Mouse (Mus musculus) neural tube, embryonic 12.5 days (tissue): ENCODE results near the gene Sv2b. TPM values are rescaled to one million over a fixed set of nuclear protein-coding genes. Genes with fewer than 3 reads are reported as not detected.
A peak's percentile ranks its signal among the peaks of the same experiment; 100 is the strongest.

Experiments used
- ATAC-seq: fragments of 200-750 bp; cut with Nextera tagmentation; 2 replicates; pipeline ENCODE4 v1.8.0; 2017; ENCODE audit warnings: low read depth, mild to moderate bottlenecking, moderate TSS enrichment, moderate library complexity; ENCODE audit not compliant: low FRiP score
- H3K27ac ChIP-seq: fragments of 300-500 bp; sonication (generic); 2 replicates; pipeline ENCODE4 v1.5.1; 2016
- H3K27me3 ChIP-seq: fragments of 300-500 bp; sonication (generic); replicated peaks from 2 replicates; pipeline ENCODE4 v1.6.1; 2016; ENCODE audit warnings: mild to moderate bottlenecking
- H3K36me3 ChIP-seq: fragments of 300-500 bp; sonication (generic); 2 replicates; pipeline ENCODE4 v1.6.1; 2016; ENCODE audit warnings: mild to moderate bottlenecking
- H3K4me1 ChIP-seq: fragments of 300-500 bp; sonication (generic); 2 replicates; pipeline ENCODE4 v1.6.1; 2016
- H3K4me2 ChIP-seq: fragments of 300-500 bp; sonication (generic); replicated peaks from 2 replicates; pipeline ENCODE4 v1.6.1; 2016; ENCODE audit warnings: mild to moderate bottlenecking
- H3K4me3 ChIP-seq: fragments of 300-500 bp; sonication (generic); 2 replicates; pipeline ENCODE4 v1.5.1; 2016
- H3K9ac ChIP-seq: fragments of 300-500 bp; sonication (generic); 2 replicates; pipeline ENCODE4 v1.6.1; 2016; ENCODE audit warnings: mild to moderate bottlenecking
- H3K9me3 ChIP-seq: fragments of 300-500 bp; sonication (generic); 2 replicates; pipeline ENCODE4 v1.6.1; 2016; ENCODE audit warnings: mild to moderate bottlenecking
- WGBS: fragments of 180-500 bp; shearing (Covaris S2); methylation state at CpG from one replicate; pipeline ENCODE4 v1.1.7; 2016; 5-methylcytosine and 5-hydroxymethylcytosine counted together
- polyA plus RNA-seq: library from polyadenylated mRNA; unstranded; fragments of >200 nt; fragmentation: Nextera tagmentation; extraction: Ambion mirVana; gene quantifications from 2 replicates; pipeline ENCODE4 v1.2.1, GENCODE M21; 2016

Gene Sv2b
- polyA plus RNA-seq, 1 experiment from 2014 or later = 7.3 TPM

GRCm38 (mm10) chr7:75118022-75118673 is 190.9 kb downstream of the Sv2b start:
- Histone ChIP-seq H3K27ac (no peak overlapping the region), H3K36me3 (no peaks in the 10 kb centered on the region), H3K4me3 (peak overlapping the region; percentile 5; the same call in 1 of the 2 replicates), H3K4me2 (peak overlapping the region; percentile 56), H3K9me3 (no peaks in the 10 kb centered on the region), H3K4me1 (no peaks in the 10 kb centered on the region), H3K9ac (no peak overlapping the region), H3K27me3 (no peaks in the 10 kb centered on the region)
- peak; percentile 65; the same call in 1 of the 2 replicates for ATAC-seq
- WGBS = 50% methylated on average over 7 of the region's 7 CpGs

- Histone ChIP-seq H3K4me1 (no peaks in the 10 kb centered on the region), H3K9ac (no peak overlapping the region), H3K4me2 (no peak overlapping the region), H3K4me3 (no peak overlapping the region), H3K9me3 (no peaks in the 10 kb centered on the region), H3K27me3 (no peaks in the 10 kb centered on the region), H3K36me3 (no peaks in the 10 kb centered on the region), H3K27ac (no peak overlapping the region)
- WGBS = 12% methylated on average over 6 of the region's 6 CpGs
- no peak for ATAC-seq
Observed at GRCm38 (mm10) chr7:75110689-75111088, 198.4 kb downstream of the Sv2b start.

GRCm38 (mm10) chr7:75107441-75107840 is 201.6 kb downstream of the Sv2b start:
- Histone ChIP-seq H3K4me3 (no peak overlapping the region), H3K9ac (no peak overlapping the region), H3K9me3 (no peaks in the 10 kb centered on the region), H3K36me3 (no peaks in the 10 kb centered on the region), H3K27me3 (no peaks in the 10 kb centered on the region), H3K4me1 (no peaks in the 10 kb centered on the region), H3K4me2 (no peak overlapping the region), H3K27ac (no peak overlapping the region)
- no peak for ATAC-seq

GRCm38 (mm10) chr7:75103900-75104299 is 205.2 kb downstream of the Sv2b start:
- WGBS = 62% methylated on average over 1 of the region's 1 CpGs
- Histone ChIP-seq H3K27me3 (no peaks in the 10 kb centered on the region), H3K9me3 (no peaks in the 10 kb centered on the region), H3K9ac (no peak overlapping the region), H3K4me1 (no peaks in the 10 kb centered on the region), H3K36me3 (no peaks in the 10 kb centered on the region), H3K27ac (no peak overlapping the region), H3K4me2 (no peak overlapping the region), H3K4me3 (no peak overlapping the region)
- ATAC-seq = no peak

- 79% methylated on average over 17 of the region's 17 CpGs for WGBS
- Histone ChIP-seq H3K9me3 (no peaks in the 10 kb centered on the region), H3K27ac (no peak overlapping the region), H3K27me3 (no peaks in the 10 kb centered on the region), H3K9ac (no peak overlapping the region), H3K4me1 (no peaks in the 10 kb centered on the region), H3K36me3 (no peaks in the 10 kb centered on the region), H3K4me3 (no peak overlapping the region), H3K4me2 (no peak overlapping the region)
- 0 out of 2 replicates have a peak, but pooled peaks have one; percentile 25 for ATAC-seq
Observed at GRCm38 (mm10) chr7:75102536-75103332, 206.3 kb downstream of the Sv2b start.

- Histone ChIP-seq H3K4me2 (no peak overlapping the region), H3K4me3 (no peak overlapping the region), H3K27me3 (no peaks in the 10 kb centered on the region), H3K27ac (no peak overlapping the region), H3K36me3 (no peaks in the 10 kb centered on the region), H3K4me1 (no peaks in the 10 kb centered on the region), H3K9me3 (no peaks in the 10 kb centered on the region), H3K9ac (no peak overlapping the region)
- 89% methylated on average over 4 of the region's 4 CpGs for WGBS
- no peak for ATAC-seq
Observed at GRCm38 (mm10) chr7:75085473-75085872, 223.6 kb downstream of the Sv2b start.

GRCm38 (mm10) chr7:75080163-75080562 is 228.9 kb downstream of the Sv2b start:
- Histone ChIP-seq H3K9ac (no peak overlapping the region), H3K36me3 (no peaks in the 10 kb centered on the region), H3K4me1 (no peaks in the 10 kb centered on the region), H3K4me2 (no peak overlapping the region), H3K4me3 (no peak overlapping the region), H3K9me3 (no peaks in the 10 kb centered on the region), H3K27ac (no peak overlapping the region), H3K27me3 (no peaks in the 10 kb centered on the region)
- ATAC-seq = no peak

- no peak overlapping the region for H3K4me2 ChIP-seq
- H3K27ac ChIP-seq = no peak overlapping the region
- no peaks in the 10 kb centered on the region for H3K9me3 ChIP-seq
- no peak overlapping the region for H3K4me3 ChIP-seq
- H3K36me3 ChIP-seq = no peaks in the 10 kb centered on the region
- WGBS = 67% methylated on average over 8 of the region's 8 CpGs
- no peaks in the 10 kb centered on the region for H3K27me3 ChIP-seq
- no peaks in the 10 kb centered on the region for H3K4me1 ChIP-seq
- no peak for ATAC-seq
- H3K9ac ChIP-seq = no peak overlapping the region
Observed at GRCm38 (mm10) chr7:75077560-75078208, 231.4 kb downstream of the Sv2b start.

Other genes starting within 250 kb of the Sv2b start
- 25.8 and 29.9 TPM in 2 replicates for gene Akap13, start 146.3 kb upstream of the Sv2b start, polyA plus RNA-seq